Mouse (Mus musculus): Measurements from ENCODE around the gene Dusp22. TPM values are rescaled to one million over a fixed set of nuclear protein-coding genes. Genes with fewer than 3 reads are reported as not detected.

The Dusp22 gene
- total and polyA plus RNA-seq, 2 experiments from 2014 or later: 19.8 to 22.0 TPM

DNA sequence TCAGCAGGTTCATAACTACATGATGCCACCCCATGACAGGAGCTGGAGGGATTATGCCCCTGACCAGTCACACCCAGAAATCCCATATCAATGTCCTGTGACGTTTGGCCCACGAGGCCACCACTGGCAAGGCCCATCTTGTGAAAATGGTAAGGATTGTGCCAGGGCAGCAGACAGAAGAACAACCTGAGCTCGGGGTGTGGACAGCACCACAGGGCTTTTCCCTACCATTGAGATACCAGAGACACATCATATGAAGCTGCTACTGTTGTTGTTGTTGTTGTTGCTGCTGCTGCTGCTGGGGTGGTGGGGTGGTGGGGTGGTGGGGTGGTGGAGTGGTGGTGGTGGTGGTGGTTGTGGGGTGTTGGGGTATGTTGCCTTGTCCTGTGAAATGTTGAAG, 93.6 kb downstream of the Dusp22 start:
- DNase-seq: no peak
- no peak overlapping the region for H3K4me3 ChIP-seq (ENCODE audit: low read depth, low read length)

DNA sequence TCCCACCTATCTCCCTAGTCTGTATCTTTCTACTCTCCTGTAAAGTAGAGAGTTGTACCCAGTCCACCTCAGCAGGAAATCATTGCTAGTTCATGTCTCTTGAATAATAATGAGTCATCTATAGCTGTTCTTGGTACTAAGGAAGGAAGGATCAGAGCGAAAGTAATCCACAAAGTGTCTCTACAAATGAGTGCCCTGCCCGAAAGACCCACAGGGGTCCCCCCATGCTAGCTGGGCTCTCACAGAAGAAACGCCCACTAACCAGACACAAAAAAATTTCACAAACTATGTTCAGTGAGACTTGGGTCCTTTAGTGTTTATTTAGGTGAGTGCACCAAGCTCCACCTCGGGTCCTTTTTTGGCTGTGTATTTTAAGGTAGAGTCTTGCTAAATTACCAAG, 94.3 kb downstream of the Dusp22 start:
- 78% methylated on average over 4 of the region's 4 CpGs for WGBS
- Histone ChIP-seq H3K4me2 (ENCODE audit: low read depth) (no peak overlapping the region), H3K27me3 (ENCODE audit: insufficient read depth, low read length) (peaks cover 27% of the 10 kb centered on the region), H3K9ac (no peak overlapping the region), H3K9me3 (ENCODE audit: low read length) (no peaks in the 10 kb centered on the region), H3K4me1 (ENCODE audit: insufficient read depth) (peaks cover 10% of the 10 kb centered on the region; the same call in 1 of the 2 replicates), H3K36me3 (ENCODE audit: insufficient read depth) (no peaks in the 10 kb centered on the region), H3K4me3 (ENCODE audit: low read depth, low read length) (no peak overlapping the region), H3K27ac (ENCODE audit: low read depth, low read length) (no peak overlapping the region)
- ATAC-seq: no peak
- TF ChIP-seq CTCF (IDR thresholded peaks at IDR 0.05; ENCODE audit: low read depth): no peak
- DNase-seq: no peak

More for the DNA sequence above, 93.6 kb downstream of the Dusp22 start:
- H3K9me3 ChIP-seq (ENCODE audit: low read length): no peaks in the 10 kb centered on the region
- no peak overlapping the region for H3K27ac ChIP-seq (ENCODE audit: low read depth, low read length)
- H3K36me3 ChIP-seq (ENCODE audit: insufficient read depth): no peaks in the 10 kb centered on the region
- 90% methylated on average over 3 of the region's 3 CpGs for WGBS
- ATAC-seq: no peak
- H3K27me3 ChIP-seq (ENCODE audit: insufficient read depth, low read length): peaks cover 34% of the 10 kb centered on the region
- no peak overlapping the region for H3K4me2 ChIP-seq (ENCODE audit: low read depth)
- no peak overlapping the region for H3K9ac ChIP-seq
- peaks cover 10% of the 10 kb centered on the region; the same call in 1 of the 2 replicates for H3K4me1 ChIP-seq (ENCODE audit: insufficient read depth)
- no peak for TF ChIP-seq CTCF (IDR thresholded peaks at IDR 0.05; ENCODE audit: low read depth)

- no peak for ATAC-seq
- DNase-seq: no peak
- WGBS: 90% methylated on average over 10 of the region's 10 CpGs
- H3K27ac ChIP-seq (ENCODE audit: low read depth, low read length): no peak overlapping the region
- no peak overlapping the region for H3K9ac ChIP-seq
- no peak for TF ChIP-seq CTCF (IDR thresholded peaks at IDR 0.05; ENCODE audit: low read depth)
- H3K4me1 ChIP-seq (ENCODE audit: insufficient read depth): peaks cover 4% of the 10 kb centered on the region; the same call in 1 of the 2 replicates
- no peak overlapping the region for H3K4me2 ChIP-seq (ENCODE audit: low read depth)
- H3K4me3 ChIP-seq (ENCODE audit: low read depth, low read length): no peak overlapping the region
- H3K9me3 ChIP-seq (ENCODE audit: low read length): no peaks in the 10 kb centered on the region
- H3K36me3 ChIP-seq (ENCODE audit: insufficient read depth): no peaks in the 10 kb centered on the region
- H3K27me3 ChIP-seq (ENCODE audit: insufficient read depth, low read length): peaks cover 19% of the 10 kb centered on the region
These were observed 95.2 kb downstream of the Dusp22 start for GRCm38 (mm10) chr13:30754825-30755476.

GRCm38 (mm10) chr13:30755577-30755976, 95.8 kb downstream of the Dusp22 start:
- 75% methylated on average over 3 of the region's 3 CpGs for WGBS
- H3K9ac ChIP-seq: no peak overlapping the region
- ATAC-seq (no peak), DNase-seq (no peak)
- no peak overlapping the region for H3K4me2 ChIP-seq (ENCODE audit: low read depth)
- 0 out of 2 replicates have a peak, but pooled peaks cover under 1% of the 10 kb centered on the region for H3K4me1 ChIP-seq (ENCODE audit: insufficient read depth)
- H3K36me3 ChIP-seq (ENCODE audit: insufficient read depth): no peaks in the 10 kb centered on the region
- no peak for TF ChIP-seq CTCF (IDR thresholded peaks at IDR 0.05; ENCODE audit: low read depth)
- no peaks in the 10 kb centered on the region for H3K9me3 ChIP-seq (ENCODE audit: low read length)
- no peak overlapping the region for H3K27ac ChIP-seq (ENCODE audit: low read depth, low read length)
- H3K27me3 ChIP-seq (ENCODE audit: insufficient read depth, low read length): peaks cover 13% of the 10 kb centered on the region
- no peak overlapping the region for H3K4me3 ChIP-seq (ENCODE audit: low read depth, low read length)

DNA sequence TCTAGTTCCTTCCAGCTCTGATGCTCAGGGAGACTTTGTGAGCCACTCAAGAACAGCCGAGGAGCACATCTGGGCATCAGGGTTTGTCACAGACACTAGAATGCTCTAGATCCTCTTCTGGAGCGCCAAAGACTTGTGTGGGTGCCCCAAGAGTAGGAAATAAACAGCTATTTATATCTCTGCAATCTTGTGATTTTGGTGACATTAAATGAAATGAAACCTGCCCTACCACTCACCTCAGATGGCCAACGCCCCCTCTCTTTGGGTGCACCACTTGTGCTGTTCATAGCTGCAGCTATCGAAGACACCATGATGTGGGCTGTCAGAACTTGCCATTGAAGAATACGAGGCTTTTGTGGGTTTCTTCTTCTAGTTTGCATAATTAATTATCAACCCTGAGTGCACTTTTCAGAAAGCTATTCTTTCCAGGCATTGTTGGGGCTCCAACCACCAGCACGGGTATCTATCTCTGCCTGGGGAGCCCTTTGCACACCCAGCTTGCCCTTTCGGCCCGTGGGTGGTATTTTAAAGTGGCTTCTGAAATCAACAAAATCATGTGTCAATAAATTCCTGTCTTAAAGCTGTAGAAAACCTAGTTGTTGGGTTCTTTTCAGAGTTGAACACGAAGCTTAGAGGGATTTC, 96.3 kb downstream of the Dusp22 start:
- WGBS: 67% methylated on average over 9 of the region's 9 CpGs

GRCm38 (mm10) chr13:30757264-30757900, 97.6 kb downstream of the Dusp22 start:
- WGBS: 85% methylated on average over 14 of the region's 14 CpGs
- Histone ChIP-seq H3K36me3 (ENCODE audit: insufficient read depth) (no peaks in the 10 kb centered on the region), H3K4me1 (ENCODE audit: insufficient read depth) (no peaks in the 10 kb centered on the region), H3K27me3 (ENCODE audit: insufficient read depth, low read length) (no peaks in the 10 kb centered on the region), H3K9ac (no peak overlapping the region), H3K9me3 (ENCODE audit: low read length) (no peaks in the 10 kb centered on the region), H3K4me2 (ENCODE audit: low read depth) (no peak overlapping the region), H3K27ac (ENCODE audit: low read depth, low read length) (no peak overlapping the region), H3K4me3 (ENCODE audit: low read depth, low read length) (no peak overlapping the region)
- no peak for DNase-seq
- TF ChIP-seq CTCF (IDR thresholded peaks at IDR 0.05; ENCODE audit: low read depth): no peak
- ATAC-seq: no peak

More for the DNA sequence above, 96.3 kb downstream of the Dusp22 start:
- DNase-seq (no peak), ATAC-seq (no peak)
- no peak for TF ChIP-seq CTCF (IDR thresholded peaks at IDR 0.05; ENCODE audit: low read depth)
- Histone ChIP-seq H3K27me3 (ENCODE audit: insufficient read depth, low read length) (peaks cover 8% of the 10 kb centered on the region), H3K36me3 (ENCODE audit: insufficient read depth) (no peaks in the 10 kb centered on the region), H3K4me2 (ENCODE audit: low read depth) (no peak overlapping the region), H3K4me1 (ENCODE audit: insufficient read depth) (no peaks in the 10 kb centered on the region), H3K27ac (ENCODE audit: low read depth, low read length) (no peak overlapping the region), H3K4me3 (ENCODE audit: low read depth, low read length) (no peak overlapping the region), H3K9ac (no peak overlapping the region), H3K9me3 (ENCODE audit: low read length) (no peaks in the 10 kb centered on the region)
